Mouse (Mus musculus) right cerebral cortex, postnatal 10 days (tissue): ENCODE results near the gene Olfr68.
"Not testable (repeated sequence)": the region's sequence is repeated elsewhere in the genome, so short reads cannot be mapped to it uniquely, and the experiment has no call there.

Source experiments
- DNase-seq, 2 experiments: peaks; one replicate each; pipeline ENCODE4 v3.0.0; 2021; ENCODE audit warnings: low spot score in 2 of 2

The Olfr68 gene

DNA sequence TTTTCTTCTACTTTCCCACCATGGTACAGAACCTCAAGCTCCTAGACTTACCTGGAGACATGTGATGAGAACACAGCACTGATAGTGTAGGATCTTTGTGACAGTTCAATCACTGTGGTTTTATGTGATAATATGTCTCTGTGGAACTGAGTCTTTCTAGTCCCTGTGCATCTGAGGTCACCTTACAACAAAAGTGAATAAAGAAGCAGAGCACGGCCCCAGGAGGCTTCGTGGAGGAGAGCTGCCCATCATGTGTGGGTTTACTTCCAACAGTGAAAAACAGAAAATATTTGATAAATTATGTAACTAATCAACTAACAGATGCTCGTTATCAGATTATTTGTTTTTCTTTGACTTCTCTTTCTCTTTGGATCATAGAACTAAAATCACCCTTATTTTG is at the start of gene Olfr68:
Gene Olfr68, minus strand, starts transcription at position 101 of the 400 bp plus-strand sequence.
- no peak for DNase-seq

GRCm38 (mm10) chr7:103827808-103828207 is 48.3 kb upstream of the Olfr68 start, which contains the start of gene Hbb-bs:
Gene Hbb-bs (minus strand): TSS chr7:103828096.
- DNase-seq, result no peak

DNA sequence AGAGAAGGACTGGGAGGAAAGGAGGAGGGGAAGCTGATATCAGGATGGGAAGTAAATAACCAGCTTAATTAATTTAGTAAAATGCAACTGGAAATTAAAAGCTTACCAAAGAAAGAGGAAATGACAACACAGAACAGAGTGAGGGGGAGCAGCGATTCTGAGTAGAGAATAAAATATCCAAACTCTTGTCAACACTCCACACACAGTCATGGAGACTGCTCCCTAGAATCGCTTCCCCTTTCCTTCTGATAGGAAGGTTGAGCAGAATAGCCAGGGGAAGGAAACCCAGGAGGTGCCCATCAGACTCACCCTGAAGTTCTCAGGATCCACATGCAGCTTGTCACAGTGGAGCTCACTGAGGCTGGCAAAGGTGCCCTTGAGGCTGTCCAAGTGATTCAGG is 47.6 kb upstream of the Olfr68 start:
- DNase-seq, result not testable (repeated sequence)

DNA sequence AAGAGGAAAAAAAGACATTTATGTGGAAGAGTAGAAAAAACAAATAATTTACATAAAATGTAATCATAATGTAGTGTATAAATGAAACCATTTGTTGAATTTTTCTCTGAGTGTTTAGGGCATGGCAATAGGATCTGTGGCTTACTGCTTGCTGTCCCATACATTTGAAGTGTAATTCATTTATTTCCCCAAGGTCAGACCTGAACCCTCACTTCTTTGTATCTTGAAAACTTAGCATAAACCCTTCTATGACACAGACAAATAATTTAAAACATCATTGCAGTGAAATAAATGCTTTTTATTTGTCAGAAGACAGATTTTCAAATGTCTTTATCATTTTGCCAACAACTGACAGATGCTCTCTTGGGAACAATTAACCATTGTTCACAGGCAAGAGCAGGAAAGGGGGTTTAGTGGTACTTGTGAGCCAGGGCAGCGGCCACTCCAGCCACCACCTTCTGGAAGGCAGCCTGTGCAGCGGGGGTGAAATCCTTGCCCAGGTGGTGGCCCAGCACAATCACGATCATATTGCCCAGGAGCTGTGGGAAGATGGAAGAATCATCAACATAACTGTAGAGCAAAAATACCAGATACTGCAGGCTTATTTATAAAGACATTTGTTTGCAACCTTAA is 46.9 kb upstream of the Olfr68 start:
- no peak for DNase-seq

DNA sequence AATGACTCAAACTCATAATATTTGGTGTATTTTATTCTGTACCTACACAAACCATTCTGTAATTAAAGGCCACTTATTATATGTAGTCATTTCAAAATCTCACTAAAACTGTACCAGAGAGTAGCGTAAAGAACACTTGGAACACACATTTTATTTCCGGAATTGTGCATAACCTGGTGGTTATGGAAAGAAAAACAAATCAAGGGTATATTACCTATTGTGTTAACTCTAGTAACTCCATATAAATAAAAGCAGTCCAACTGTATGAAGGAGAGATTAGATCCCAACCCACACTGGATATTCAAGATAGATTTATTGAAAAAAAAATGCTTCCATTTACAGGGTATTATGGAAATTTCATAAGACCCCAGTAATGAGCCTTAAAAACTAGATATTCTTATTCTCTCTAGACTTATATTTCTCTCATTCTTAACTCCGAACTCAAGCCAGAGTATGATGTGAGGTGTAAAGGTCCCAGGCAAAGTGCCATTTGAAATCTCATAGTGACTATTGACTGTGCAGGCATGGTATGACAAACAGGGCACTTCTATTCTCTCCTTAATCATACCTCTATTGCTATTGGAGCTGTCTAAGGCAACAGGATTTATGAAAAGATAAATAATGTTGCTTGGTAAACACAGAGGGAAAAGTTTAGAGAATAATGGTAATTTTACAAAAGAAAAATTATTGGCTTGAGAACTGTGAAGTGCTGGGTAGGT is 46.2 kb upstream of the Olfr68 start:
- DNase-seq, result no peak

- DNase-seq, result no peak
Measured at GRCm38 (mm10) chr7:103824597-103824996, 45.1 kb upstream of the Olfr68 start.

- DNase-seq, result not testable (repeated sequence)
Measured at GRCm38 (mm10) chr7:103815085-103815484, 35.6 kb upstream of the Olfr68 start.

- DNase-seq, result no peak
Measured at GRCm38 (mm10) chr7:103813766-103814165, 34.3 kb upstream of the Olfr68 start, which contains the start of gene Hbb-bt. Gene Hbb-bt (minus strand): TSS chr7:103813996.

GRCm38 (mm10) chr7:103813152-103813551 is 33.7 kb upstream of the Olfr68 start:
- not testable (repeated sequence) for DNase-seq

DNA sequence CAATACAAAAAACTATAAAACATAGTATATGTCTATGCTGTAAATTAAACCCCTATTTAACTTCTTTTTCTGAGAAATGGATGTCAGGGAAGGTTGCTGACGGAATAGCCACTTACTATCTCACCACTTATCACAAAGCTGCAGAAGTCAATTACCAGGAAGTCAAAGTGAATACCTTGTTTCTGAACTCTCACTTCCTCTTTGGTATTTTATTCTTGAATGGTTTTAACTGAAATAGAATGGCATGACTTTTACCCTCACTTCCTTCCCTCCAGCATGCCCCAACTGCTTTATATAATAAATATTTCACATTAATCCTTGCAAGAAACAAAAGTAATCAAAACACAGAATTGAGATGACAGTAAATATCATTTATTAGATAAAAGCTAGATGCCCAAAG is 32.7 kb upstream of the Olfr68 start:
- no peak for DNase-seq

DNA sequence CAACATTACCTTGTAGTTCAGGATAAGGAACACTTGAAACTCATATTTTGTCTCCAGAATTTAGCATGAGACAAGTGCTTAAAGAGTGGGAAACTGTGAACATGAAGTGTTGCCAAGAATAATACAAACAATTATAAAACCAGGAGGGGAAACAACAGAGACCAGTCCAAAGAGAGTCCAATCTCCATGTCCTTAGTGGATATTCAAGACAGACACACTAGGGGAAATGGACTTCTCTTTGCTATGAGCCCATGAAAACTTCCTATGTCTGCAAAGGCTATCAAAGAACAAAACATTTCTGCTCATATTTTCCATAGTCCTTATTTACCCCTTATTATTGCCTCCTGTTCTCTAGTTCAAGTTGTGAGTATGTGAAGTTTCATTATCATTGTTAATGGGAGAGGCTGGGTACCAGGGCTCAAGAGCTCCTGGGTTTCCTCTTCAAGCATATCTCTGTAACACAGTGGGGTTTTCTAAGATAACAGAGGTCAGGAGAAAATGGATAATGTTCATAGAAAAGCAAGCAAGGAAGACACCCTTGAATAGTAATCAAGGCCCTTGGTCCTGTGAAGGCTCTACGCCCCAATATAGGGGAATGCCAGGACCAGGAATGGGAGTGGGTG is 31.8 kb upstream of the Olfr68 start:
- no peak for DNase-seq

GRCm38 (mm10) chr7:103810746-103811145 is 31.2 kb upstream of the Olfr68 start:
- no peak for DNase-seq

- no peak for DNase-seq
Measured at GRCm38 (mm10) chr7:103810296-103810695, 30.8 kb upstream of the Olfr68 start.

DNA sequence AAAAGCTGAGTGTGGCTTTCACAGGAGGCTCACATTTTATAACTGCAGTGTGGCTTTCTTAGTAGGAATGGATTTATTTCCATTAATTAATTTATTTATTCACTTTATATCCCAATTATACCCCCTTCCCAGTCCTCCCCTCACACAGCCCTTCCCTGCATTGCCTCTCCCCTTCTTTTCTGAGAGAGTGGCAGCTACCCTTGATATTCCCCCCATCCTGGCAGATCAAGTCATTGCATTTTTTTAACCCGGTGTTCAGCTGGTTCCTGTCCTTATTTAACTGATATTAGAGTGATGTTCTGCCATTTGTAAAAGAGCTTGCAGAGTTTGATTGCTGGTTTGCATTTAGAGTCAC is 30.3 kb upstream of the Olfr68 start:
- no peak for DNase-seq

DNA sequence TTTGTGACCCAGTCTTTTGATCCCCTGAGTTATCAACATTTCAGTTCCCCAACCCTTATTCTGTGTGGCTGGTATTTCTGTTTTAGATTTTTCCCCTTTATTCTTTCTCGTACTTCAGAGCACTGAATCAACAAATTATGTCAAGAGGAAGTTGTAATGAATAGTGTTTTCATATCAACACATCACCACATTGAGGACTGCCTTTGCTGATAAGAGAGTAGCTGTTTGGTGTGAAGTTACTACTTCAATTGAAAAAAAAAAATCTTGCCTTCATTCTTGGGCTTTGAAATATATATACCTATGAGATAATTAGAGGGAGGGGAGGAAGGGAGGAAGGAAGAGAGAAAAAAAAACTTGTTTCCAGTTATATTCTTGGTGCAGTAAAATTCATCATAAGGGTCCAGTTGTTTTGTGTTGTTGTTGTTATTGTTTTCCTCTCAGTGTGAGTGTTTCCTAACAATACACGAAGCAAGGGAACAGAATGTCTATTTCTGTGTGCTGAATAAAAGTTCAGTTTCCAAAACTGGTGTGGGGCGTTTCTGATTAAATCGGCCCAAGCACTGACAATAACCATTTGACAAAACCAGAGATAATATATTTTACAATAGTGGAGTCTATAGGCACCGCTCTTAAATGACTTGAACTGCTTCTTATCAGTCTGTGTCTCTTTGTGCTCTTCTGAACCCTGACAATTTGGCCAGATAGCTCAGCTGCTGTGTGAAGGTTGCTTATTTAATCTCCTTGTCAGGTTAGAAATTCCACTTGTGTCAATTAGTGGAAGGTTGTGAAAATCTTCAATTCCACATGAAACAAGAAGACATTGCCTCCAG is 29.7 kb upstream of the Olfr68 start:
- DNase-seq, result no peak

DNA sequence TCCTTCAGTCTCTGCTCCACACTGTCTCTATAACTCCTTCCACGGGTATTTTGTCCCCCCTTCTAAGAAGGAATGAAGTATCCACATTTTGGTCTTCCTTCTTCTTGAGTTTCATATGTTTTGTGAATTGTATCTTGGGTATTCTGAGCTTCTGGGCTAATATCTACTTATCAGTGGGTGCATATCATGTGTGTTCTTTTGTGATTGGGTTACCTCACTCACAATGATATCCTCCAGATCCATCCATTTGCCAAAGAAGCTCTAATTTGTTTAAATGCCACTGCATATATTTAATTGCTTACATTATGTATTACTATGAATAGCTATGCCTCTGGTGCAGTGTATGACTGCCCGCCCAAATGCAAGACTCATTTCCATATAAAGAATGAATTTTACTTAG is 28.6 kb upstream of the Olfr68 start:
- DNase-seq, result not testable (repeated sequence)

DNA sequence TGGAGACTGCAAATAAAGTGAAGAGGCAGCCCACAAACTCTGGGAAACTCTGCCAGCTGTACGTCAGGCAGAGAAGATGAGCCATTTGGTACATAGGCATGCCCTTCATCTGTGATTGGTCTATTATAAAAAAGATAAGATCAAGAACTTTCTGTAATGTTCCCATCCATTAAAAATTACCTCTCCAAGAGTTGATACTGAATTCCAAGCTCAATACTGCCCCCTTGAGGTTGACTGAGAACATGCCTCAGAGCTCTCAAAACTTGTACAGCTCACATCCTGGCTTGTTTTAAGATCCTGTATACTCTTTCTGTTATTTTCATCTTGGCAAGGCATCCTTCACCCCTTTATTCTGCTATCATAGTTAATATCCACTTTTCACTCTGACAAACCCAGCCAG is 27.4 kb upstream of the Olfr68 start:
- peak; percentile 19 to 25 for DNase-seq

DNA sequence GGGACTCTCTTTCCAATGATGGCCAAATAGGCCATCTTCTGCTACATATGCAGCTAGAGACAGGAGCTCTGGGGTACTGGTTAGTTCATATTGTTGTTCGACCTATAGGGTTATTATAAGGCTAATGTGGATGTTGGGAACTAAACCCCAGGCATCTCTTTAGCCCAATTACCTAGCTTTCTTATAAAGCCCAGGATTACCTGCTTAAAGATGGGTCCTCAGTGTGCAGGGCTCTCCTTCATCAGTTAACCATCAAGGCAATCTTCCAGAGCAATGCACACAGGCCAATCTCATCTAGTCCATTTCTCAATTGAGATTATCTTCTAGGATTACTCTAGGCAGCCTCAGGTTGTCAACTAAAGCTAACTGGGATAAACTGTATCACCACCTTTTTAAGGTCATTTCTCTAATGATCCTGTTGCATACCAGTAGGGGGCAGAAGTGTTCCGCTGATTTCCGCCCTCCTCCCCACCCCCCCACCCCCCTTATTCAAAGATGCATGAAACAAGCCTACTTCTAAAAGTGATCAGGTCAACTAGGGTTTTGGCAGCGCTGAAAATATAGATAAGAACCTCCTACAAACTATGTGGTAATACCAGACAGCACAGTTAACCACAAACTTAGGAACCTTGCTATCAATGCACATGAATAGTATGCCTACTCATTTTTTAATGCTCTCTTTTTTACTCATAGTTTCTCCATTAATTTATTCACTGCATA is 13.3 kb upstream of the Olfr68 start:
- no peak for DNase-seq

DNA sequence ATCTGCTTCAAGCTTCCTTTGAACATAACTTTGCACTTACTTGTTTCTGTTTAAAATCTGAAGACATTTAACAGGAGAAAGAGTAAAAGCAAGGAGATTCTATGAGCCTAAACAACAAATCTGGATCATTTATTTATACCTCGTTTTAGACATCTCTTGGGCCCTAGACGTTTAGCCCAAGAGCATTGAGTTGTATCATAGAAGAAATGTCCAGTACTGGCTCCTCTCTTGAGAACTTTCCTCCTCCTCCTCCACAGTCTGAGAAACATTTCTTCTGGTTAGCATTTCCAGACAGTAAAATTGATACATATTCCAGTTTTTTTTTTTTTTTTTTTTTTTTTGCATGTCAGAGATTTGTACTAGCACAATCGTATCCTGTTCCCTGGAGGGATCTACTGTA is 12.2 kb upstream of the Olfr68 start, which contains the start of gene Olfr67:
Gene Olfr67, minus strand, starts transcription at position 101 of the 400 bp plus-strand sequence.
- no peak for DNase-seq

DNA sequence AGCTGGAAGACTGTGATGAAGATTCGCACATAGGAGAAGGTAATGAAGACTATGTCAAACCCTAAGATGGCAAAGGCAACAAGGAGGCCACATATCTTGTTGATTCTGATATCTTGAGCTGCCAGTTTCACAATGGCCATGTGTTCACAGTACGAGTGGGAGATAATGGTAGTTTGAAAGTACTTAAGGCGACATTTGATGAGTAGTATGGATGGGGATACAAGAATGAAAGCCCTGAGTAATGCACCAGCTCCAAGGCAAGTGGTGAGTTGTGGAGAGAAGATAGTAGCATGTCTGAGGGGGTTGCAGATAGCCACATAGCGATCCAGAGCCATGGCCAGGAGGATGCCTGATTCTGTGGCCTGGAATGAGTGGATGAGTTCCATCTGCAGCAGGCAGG is 1.8 kb downstream of the Olfr68 start:
- not testable (repeated sequence) for DNase-seq

- no peak for DNase-seq
Measured at GRCm38 (mm10) chr7:103771494-103771893, 8.0 kb downstream of the Olfr68 start, which contains the start of gene Olfr69. Gene Olfr69 (minus strand): TSS chr7:103771594.
